Mouse (Mus musculus) stomach, postnatal 0 days (tissue): ENCODE data around the gene Magi2.

Experiments used
- CTCF ChIP-seq: IDR thresholded peaks from 2 replicates; pipeline ENCODE4 v1.5.1; 2016; ENCODE audit warnings: antibody characterized with exemption, low read depth, mild to moderate bottlenecking, moderate library complexity
- EP300 ChIP-seq: optimal IDR thresholded peaks from 2 replicates; pipeline ENCODE3; 2016; ENCODE audit warnings: antibody characterized with exemption

DNA sequence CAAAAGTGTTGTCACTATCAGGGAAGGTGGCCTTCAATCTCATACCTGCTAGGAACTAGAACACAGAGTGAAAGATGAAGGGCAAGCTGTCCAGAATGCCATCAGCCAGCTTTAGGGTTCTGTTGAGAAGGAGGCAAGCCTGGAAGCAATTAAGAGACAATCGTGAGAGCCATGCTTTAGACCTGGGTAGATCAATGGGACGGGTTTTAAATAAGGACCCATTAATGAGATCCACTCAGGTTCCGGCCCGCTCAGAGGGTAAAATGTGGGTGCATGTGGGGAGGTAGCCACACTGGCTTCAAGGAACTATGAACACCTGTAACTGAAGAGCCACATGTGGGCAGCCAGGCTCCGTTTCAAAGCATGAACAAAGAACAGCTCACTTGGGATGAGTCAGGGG, 1527.1 kb downstream of the Magi2 start:
- no peak for TF ChIP-seq CTCF
- no peak for TF ChIP-seq EP300
